Mouse (Mus musculus): ENCODE measurements around the gene 9930111J21Rik2. TPM values are rescaled to one million over a fixed set of nuclear protein-coding genes. Genes with fewer than 3 reads are reported as not detected.
"Not testable (repeated sequence)": the region's sequence is repeated elsewhere in the genome, so short reads cannot be mapped to it uniquely, and the experiment has no call there.

The 9930111J21Rik2 gene
- polyA plus RNA-seq, 1 experiment from 2014 or later, result 0.86 TPM

GRCm38 (mm10) chr11:49080636-49081035 is 29.6 kb upstream of the 9930111J21Rik2 start:
- DNase-seq (ENCODE audit: low read depth, low spot score) (no peak), ATAC-seq (no peak)
- ChIA-PET CTCF (no interaction called here), POLR2A (no interaction called here)
- H3K27me3 ChIP-seq, result no peaks in the 10 kb centered on the region
- no peak for TF ChIP-seq CTCF (IDR thresholded peaks at IDR 0.05)
- in situ Hi-C loops (cut with MboI; ENCODE audit: low pct_unique_long_range_greater_than_20kb), result loop anchor here (5.0 to 10.0 kb wide), 2 partner anchors 86 to 158 kb away; partner anchors contain the start of genes Gm12185 and Tgtp1

- ChIA-PET POLR2A (interaction anchor here (1.6 kb wide), 1 partner anchor 204 kb away, joined by 4 read pairs; no protein-coding TSS in a partner anchor), CTCF (interaction anchor here (0.8 to 1.8 kb wide), 6 partner anchors 13 to 204 kb away, joined by 3 to 6 read pairs (median 4); no protein-coding TSS in a partner anchor)
- H3K27me3 ChIP-seq, result no peaks in the 10 kb centered on the region
- DNase-seq (ENCODE audit: low read depth, low spot score), result no peak
- no peak for ATAC-seq
- in situ Hi-C loops (cut with MboI; ENCODE audit: low pct_unique_long_range_greater_than_20kb), result no loop called here
- no peak for TF ChIP-seq CTCF (IDR thresholded peaks at IDR 0.05)
These were observed 27.7 kb upstream of the 9930111J21Rik2 start for GRCm38 (mm10) chr11:49078719-49079118.

GRCm38 (mm10) chr11:49077012-49077411 is 26.0 kb upstream of the 9930111J21Rik2 start:
- POLR2A ChIA-PET, result no interaction called here
- CTCF ChIA-PET, result interaction anchor here (1.3 to 1.7 kb wide), 2 partner anchors 13 to 202 kb away, joined by 3 read pairs; no protein-coding TSS in a partner anchor
- H3K27me3 ChIP-seq, result no peaks in the 10 kb centered on the region
- no peak for TF ChIP-seq CTCF (IDR thresholded peaks at IDR 0.05)
- DNase-seq (ENCODE audit: low read depth, low spot score), result no peak
- in situ Hi-C loops (cut with MboI; ENCODE audit: low pct_unique_long_range_greater_than_20kb), result no loop called here
- ATAC-seq, result no peak

GRCm38 (mm10) chr11:49076001-49076757 is 25.1 kb upstream of the 9930111J21Rik2 start, which contains the start of gene Ifi47:
TSS of gene Ifi47 (plus strand) at chr11:49076587.
- peak; percentile 5 for TF ChIP-seq CTCF (IDR thresholded peaks at IDR 0.05)
- H3K27me3 ChIP-seq; in situ Hi-C loops (cut with MboI; ENCODE audit: low pct_unique_long_range_greater_than_20kb); DNase-seq (ENCODE audit: low read depth, low spot score); POLR2A ChIA-PET: not testable (repeated sequence)
- CTCF ChIA-PET, result interaction anchor here (1.3 to 1.7 kb wide), 2 partner anchors 14 to 201 kb away, joined by 3 read pairs; no protein-coding TSS in a partner anchor
- ATAC-seq, result peak; percentile 82

GRCm38 (mm10) chr11:49068358-49068757 is 17.3 kb upstream of the 9930111J21Rik2 start:
- in situ Hi-C loops (cut with MboI; ENCODE audit: low pct_unique_long_range_greater_than_20kb), result no loop called here
- no peaks in the 10 kb centered on the region for H3K27me3 ChIP-seq
- no peak for TF ChIP-seq CTCF (IDR thresholded peaks at IDR 0.05)
- ChIA-PET POLR2A (no interaction called here), CTCF (no interaction called here)
- ATAC-seq, result no peak
- DNase-seq (ENCODE audit: low read depth, low spot score), result no peak

GRCm38 (mm10) chr11:49063713-49064469 is 12.8 kb upstream of the 9930111J21Rik2 start, which contains the start of gene Tgtp2:
TSS of gene Tgtp2 (minus strand) at chr11:49064206.
- not testable (repeated sequence) for ATAC-seq

GRCm38 (mm10) chr11:49061865-49062264 is 10.8 kb upstream of the 9930111J21Rik2 start:
- CTCF ChIA-PET; in situ Hi-C loops (cut with MboI; ENCODE audit: low pct_unique_long_range_greater_than_20kb): not testable (repeated sequence)

More at GRCm38 (mm10) chr11:49063713-49064469, 12.8 kb upstream of the 9930111J21Rik2 start, which contains the start of gene Tgtp2:
- CTCF ChIA-PET; in situ Hi-C loops (cut with MboI; ENCODE audit: low pct_unique_long_range_greater_than_20kb); H3K27me3 ChIP-seq; POLR2A ChIA-PET; DNase-seq (ENCODE audit: low read depth, low spot score): not testable (repeated sequence)

GRCm38 (mm10) chr11:49060061-49060460 is 9.0 kb upstream of the 9930111J21Rik2 start:
- POLR2A ChIA-PET; DNase-seq (ENCODE audit: low read depth, low spot score); ATAC-seq; H3K27me3 ChIP-seq; CTCF ChIA-PET; in situ Hi-C loops (cut with MboI; ENCODE audit: low pct_unique_long_range_greater_than_20kb): not testable (repeated sequence)

More at GRCm38 (mm10) chr11:49061865-49062264, 10.8 kb upstream of the 9930111J21Rik2 start:
- POLR2A ChIA-PET; ATAC-seq; H3K27me3 ChIP-seq; DNase-seq (ENCODE audit: low read depth, low spot score): not testable (repeated sequence)

- ATAC-seq, result peak; percentile 89
- H3K27me3 ChIP-seq; DNase-seq (ENCODE audit: low read depth, low spot score); in situ Hi-C loops (cut with MboI; ENCODE audit: low pct_unique_long_range_greater_than_20kb); POLR2A ChIA-PET; CTCF ChIA-PET: not testable (repeated sequence)
These were observed 852 bp upstream of the 9930111J21Rik2 start for GRCm38 (mm10) chr11:49051894-49052293.

GRCm38 (mm10) chr11:49050064-49050463 is 978 bp downstream of the 9930111J21Rik2 start:
- in situ Hi-C loops (cut with MboI; ENCODE audit: low pct_unique_long_range_greater_than_20kb); CTCF ChIA-PET; DNase-seq (ENCODE audit: low read depth, low spot score); POLR2A ChIA-PET; H3K27me3 ChIP-seq; ATAC-seq: not testable (repeated sequence)

GRCm38 (mm10) chr11:49012074-49012473 is 39.0 kb downstream of the 9930111J21Rik2 start:
- H3K27me3 ChIP-seq; ATAC-seq; DNase-seq (ENCODE audit: low read depth, low spot score); CTCF ChIA-PET; in situ Hi-C loops (cut with MboI; ENCODE audit: low pct_unique_long_range_greater_than_20kb); POLR2A ChIA-PET: not testable (repeated sequence)

- POLR2A ChIA-PET; CTCF ChIA-PET; DNase-seq (ENCODE audit: low read depth, low spot score); in situ Hi-C loops (cut with MboI; ENCODE audit: low pct_unique_long_range_greater_than_20kb); H3K27me3 ChIP-seq: not testable (repeated sequence)
- ATAC-seq, result peak; percentile 17
These were observed 44.3 kb downstream of the 9930111J21Rik2 start for GRCm38 (mm10) chr11:49006785-49007184.

- DNase-seq (ENCODE audit: low read depth, low spot score); H3K27me3 ChIP-seq; ATAC-seq; POLR2A ChIA-PET; in situ Hi-C loops (cut with MboI; ENCODE audit: low pct_unique_long_range_greater_than_20kb); CTCF ChIA-PET: not testable (repeated sequence)
These were observed 44.7 kb downstream of the 9930111J21Rik2 start for GRCm38 (mm10) chr11:49006317-49006716.

GRCm38 (mm10) chr11:49000411-49000810 is 50.6 kb downstream of the 9930111J21Rik2 start:
- POLR2A ChIA-PET; in situ Hi-C loops (cut with MboI; ENCODE audit: low pct_unique_long_range_greater_than_20kb); CTCF ChIA-PET; H3K27me3 ChIP-seq; ATAC-seq; DNase-seq (ENCODE audit: low read depth, low spot score): not testable (repeated sequence)

Data from Patski (cell line).